In genomic region chr8:88694291-88694690, GRCm38 (mm10) we compare ENCODE assay signal across 13 mouse cellular contexts. TPM values are rescaled to one million over a fixed set of nuclear protein-coding genes. Genes with fewer than 3 reads are reported as not detected.
DNase-seq lines count a peak whose midpoint lies in the region; TF ChIP-seq lines count a peak whose summit lies in the region.
"Had no signal": no experiment of that assay in that cellular context is flagged by ENCODE, and none has a peak within 500 bp of the region (broad histone marks: within the 10 kb centered on the region; RNA-seq: fewer than 3 reads in every experiment).

No protein-coding gene starts in this region.

- H3K4me3 ChIP-seq in testis, adult 2 months (ENCODE audit: control insufficient read depth, low read depth, low read length): no peak overlapping the region
- H3K4me3 ChIP-seq: liver, embryonic 13.5 days; midbrain, embryonic 13.5 days had no signal

- H3K36me3 ChIP-seq in testis, adult 2 months (ENCODE audit: control insufficient read depth, insufficient read depth, low read length): no peaks in the 10 kb centered on the region
- H3K36me3 ChIP-seq: liver, embryonic 13.5 days; midbrain, embryonic 13.5 days had no signal

- H3K27ac ChIP-seq in testis, adult 2 months (ENCODE audit: control insufficient read depth, insufficient read depth, low read depth, low read length): peak overlapping the region; percentile 27; the same call in 1 of the 2 replicates
- H3K27ac ChIP-seq: liver, embryonic 13.5 days; midbrain, embryonic 13.5 days had no signal

- H3K27me3 ChIP-seq in testis, adult 2 months (ENCODE audit: control insufficient read depth, insufficient read depth, low read length): no peaks in the 10 kb centered on the region
- H3K27me3 ChIP-seq: liver, embryonic 13.5 days had no signal

- TF ChIP-seq CTCF in testis, adult 2 months (IDR thresholded peaks at IDR 0.05; ENCODE audit: control insufficient read depth, insufficient read depth, insufficient replicate concordance, low read depth, low read length): no peak

- TF ChIP-seq POLR2A in testis, adult 2 months (IDR thresholded peaks at IDR 0.05; ENCODE audit: control insufficient read depth, low read depth, low read length): no peak

- no peak for DNase-seq in testis, postnatal 10 days (ENCODE audit: low spot score)
- DNase-seq in lung, postnatal 25 days (ENCODE audit: low spot score): peak; percentile 42
- peak; percentile 75 to 79 for DNase-seq in spleen, postnatal 36 days (ENCODE audit: low spot score in 2 of 2)
- DNase-seq in urinary bladder, postnatal 36 days (ENCODE audit: low spot score in 2 of 2): no peak
- DNase-seq in layer of hippocampus, adult 9-10 months (ENCODE audit: low spot score): no peak
- DNase-seq in cerebellum, postnatal 4 days (ENCODE audit: low spot score in 2 of 2): no peak
- DNase-seq: cerebellum, postnatal 36 days; heart, postnatal 36 days; kidney, postnatal 4 days; liver, embryonic 13.5 days; right cerebral cortex, postnatal 14 days had no signal

- peaks cover 18% of the 10 kb centered on the region for H3K4me1 ChIP-seq in testis, adult 2 months (ENCODE audit: control insufficient read depth, insufficient read depth, low read length)

RNA-seq across cellular contexts. Expression of gene Cyld, which starts 2.5 kb away (rescaled TPM):
- polyA plus RNA-seq in testis, adult 2 months (2012; rRNA removed): 4.4 TPM in 2 replicates

RNA-seq across cellular contexts. Expression of gene Nod2, which starts 47.2 kb away (rescaled TPM):
- polyA plus RNA-seq in testis, adult 2 months (2012; rRNA removed): 0.26 and 0.27 TPM in 2 replicates

RNA-seq across cellular contexts. Expression of gene Snx20, which starts 58.4 kb away (rescaled TPM):
- polyA plus RNA-seq in testis, adult 2 months (2012; rRNA removed): 0.07 and 0.52 TPM in 2 replicates

Comparison
In these comparisons a context has a peak if more than half of its experiments do, and no peak if none do; other contexts are left out.
1. DNase-seq: peak in lung, postnatal 25 days (single experiment) and spleen, postnatal 36 days (2 of 2); none in testis, postnatal 10 days (single experiment), urinary bladder, postnatal 36 days (0 of 2), layer of hippocampus, adult 9-10 months (single experiment) and cerebellum, postnatal 4 days (0 of 2).